Mouse (Mus musculus) stomach, postnatal 0 days (tissue): ENCODE results near the gene Cdc42ep1. TPM values are rescaled to one million over a fixed set of nuclear protein-coding genes. Genes with fewer than 3 reads are reported as not detected.

ENCODE experiments used
- ATAC-seq: fragments of 200-750 bp; cut with Nextera tagmentation; 2 replicates; pipeline ENCODE4 v1.8.0; 2017; ENCODE audit not compliant: low FRiP score, low TSS enrichment
- DNase-seq: peaks from one replicate; pipeline ENCODE4 v3.0.0-alpha.2; 2016; ENCODE audit warnings: low spot score
- H3K27ac ChIP-seq: fragments of 300-500 bp; sonication (generic); replicated peaks from 2 replicates; pipeline ENCODE4 v1.5.1; 2014; ENCODE audit warnings: mild to moderate bottlenecking, control low read depth
- H3K27me3 ChIP-seq: fragments of 300-500 bp; sonication (generic); 2 replicates; pipeline ENCODE4 v1.6.1; 2014; ENCODE audit warnings: low read length; ENCODE audit not compliant: control insufficient read depth, insufficient read depth
- H3K36me3 ChIP-seq: fragments of 300-500 bp; sonication (generic); 2 replicates; pipeline ENCODE4 v1.6.1; 2014; ENCODE audit warnings: low read length, mixed read lengths; ENCODE audit not compliant: control insufficient read depth, insufficient read depth
- H3K4me1 ChIP-seq: fragments of 300-500 bp; sonication (generic); replicated peaks from 2 replicates; pipeline ENCODE4 v1.6.1; 2014; ENCODE audit warnings: antibody characterized with exemption; ENCODE audit not compliant: control insufficient read depth, insufficient read depth
- H3K4me2 ChIP-seq: fragments of 300-500 bp; sonication (generic); replicated peaks from 2 replicates; pipeline ENCODE4 v1.6.1; 2014; ENCODE audit warnings: low read depth, mild to moderate bottlenecking, control low read depth, moderate library complexity
- H3K4me3 ChIP-seq: fragments of 300-500 bp; sonication (generic); 2 replicates; pipeline ENCODE4 v1.5.1; 2014; ENCODE audit warnings: low read depth, low read length, control low read depth
- H3K9ac ChIP-seq: fragments of 300-500 bp; sonication (generic); 2 replicates; pipeline ENCODE4 v1.6.1; 2014; ENCODE audit warnings: mild to moderate bottlenecking, low read length, control low read depth, mixed read lengths
- H3K9me3 ChIP-seq: fragments of 300-500 bp; sonication (generic); 2 replicates; pipeline ENCODE4 v1.6.1; 2016; ENCODE audit warnings: low read length; ENCODE audit not compliant: control insufficient read depth
- CTCF ChIP-seq: IDR thresholded peaks from 2 replicates; pipeline ENCODE4 v1.5.1; 2016; ENCODE audit warnings: antibody characterized with exemption, low read depth, mild to moderate bottlenecking, moderate library complexity
- EP300 ChIP-seq: optimal IDR thresholded peaks from 2 replicates; pipeline ENCODE3; 2016; ENCODE audit warnings: antibody characterized with exemption
- WGBS: fragments of 180-500 bp; shearing (Covaris S2); extraction: QIAGEN DNeasy Blood & Tissue Kit; methylation state at CpG from one replicate; pipeline ENCODE4 v1.1.7; 2014; 5-methylcytosine and 5-hydroxymethylcytosine counted together
- polyA plus RNA-seq: library from polyadenylated mRNA; unstranded; fragments of >200 nt; fragmentation: Nextera tagmentation; extraction: Ambion mirVana; gene quantifications from 2 replicates; pipeline ENCODE4 v1.2.1, GENCODE M21; 2015

The Cdc42ep1 gene
- polyA plus RNA-seq, 1 experiment from 2014 or later: 37.7 TPM

- WGBS: 68% methylated on average over 2 of the region's 2 CpGs
- peak; percentile 37 for DNase-seq
- no peak overlapping the region for H3K27ac ChIP-seq
- H3K9me3 ChIP-seq: no peaks in the 10 kb centered on the region
- H3K27me3 ChIP-seq: no peaks in the 10 kb centered on the region
- H3K4me2 ChIP-seq: no peak overlapping the region
- no peak overlapping the region for H3K4me3 ChIP-seq
- no peaks in the 10 kb centered on the region; the same call in 1 of the 2 replicates for H3K4me1 ChIP-seq
- TF ChIP-seq EP300 (no peak), CTCF (no peak)
- ATAC-seq: no peak
- no peak overlapping the region for H3K9ac ChIP-seq
- no peaks in the 10 kb centered on the region for H3K36me3 ChIP-seq
Observed at GRCm38 (mm10) chr15:78863154-78863553, 20.7 kb downstream of the Cdc42ep1 start.

DNA sequence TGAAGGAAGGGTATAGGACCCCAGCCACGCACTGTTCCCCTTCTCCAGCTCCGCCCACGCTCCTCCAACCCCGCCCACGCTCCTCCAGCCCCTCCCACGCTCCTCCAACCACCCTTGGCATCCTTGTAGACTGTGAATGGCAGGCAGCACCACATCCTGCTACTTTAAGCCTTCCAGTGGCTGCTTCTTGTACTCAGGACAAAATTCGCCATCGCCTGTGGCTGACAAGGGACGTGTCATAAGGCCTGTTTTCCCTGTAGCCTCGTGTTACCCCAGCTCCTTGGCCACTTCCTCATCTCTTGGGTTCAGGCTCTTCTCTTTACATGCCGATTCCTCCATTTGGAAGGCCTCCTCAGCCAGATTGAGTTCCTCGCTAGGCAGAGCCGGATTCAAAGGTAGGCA is 21.4 kb downstream of the Cdc42ep1 start:
- H3K4me3 ChIP-seq: no peak overlapping the region
- H3K27me3 ChIP-seq: no peaks in the 10 kb centered on the region
- ATAC-seq (no peak; the same call in 1 of the 2 replicates), DNase-seq (peak; percentile 49)
- H3K4me2 ChIP-seq: no peak overlapping the region
- H3K9ac ChIP-seq: no peak overlapping the region
- H3K36me3 ChIP-seq: no peaks in the 10 kb centered on the region
- H3K27ac ChIP-seq: no peak overlapping the region
- no peak for TF ChIP-seq EP300
- no peak for TF ChIP-seq CTCF
- H3K4me1 ChIP-seq: no peaks in the 10 kb centered on the region; the same call in 1 of the 2 replicates
- 73% methylated on average over 9 of the region's 13 CpGs for WGBS
- H3K9me3 ChIP-seq: no peaks in the 10 kb centered on the region

- H3K27ac ChIP-seq: peak overlapping the region; percentile 87
- 4% methylated on average over 9 of the region's 9 CpGs for WGBS
- H3K4me3 ChIP-seq: no peak overlapping the region
- no peaks in the 10 kb centered on the region for H3K9me3 ChIP-seq
- no peaks in the 10 kb centered on the region for H3K36me3 ChIP-seq
- TF ChIP-seq EP300 (no peak), CTCF (0 out of 2 replicates have a peak, but pooled peaks have one; percentile 8)
- ATAC-seq (peak; percentile 73), DNase-seq (peak; percentile 79)
- H3K9ac ChIP-seq: no peak overlapping the region
- peak overlapping the region; percentile 23 for H3K4me2 ChIP-seq
- H3K4me1 ChIP-seq: no peaks in the 10 kb centered on the region; the same call in 1 of the 2 replicates
- H3K27me3 ChIP-seq: no peaks in the 10 kb centered on the region
Observed at GRCm38 (mm10) chr15:78868398-78868797, 26.0 kb downstream of the Cdc42ep1 start.

DNA sequence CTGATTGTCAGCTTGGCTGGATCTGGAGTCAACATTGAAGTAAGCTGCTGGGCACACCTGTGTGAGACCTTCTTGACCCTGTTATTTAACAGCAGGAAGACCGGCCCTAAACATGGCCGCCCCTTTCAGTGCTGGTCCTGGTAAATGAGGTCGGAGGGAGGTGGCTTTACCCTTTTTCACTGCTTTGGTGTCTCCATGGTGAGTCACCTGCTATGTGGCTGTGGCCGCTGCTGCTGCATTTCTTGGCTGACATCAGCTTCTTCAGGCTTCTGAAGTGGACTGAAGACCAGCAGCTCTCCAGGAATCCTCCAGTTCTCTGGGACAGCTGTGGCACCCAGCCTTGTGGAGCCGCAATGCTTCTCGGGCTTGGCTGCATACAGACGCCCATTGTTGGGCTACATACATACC is 26.4 kb downstream of the Cdc42ep1 start:
- H3K4me1 ChIP-seq: no peaks in the 10 kb centered on the region; the same call in 1 of the 2 replicates
- H3K27me3 ChIP-seq: no peaks in the 10 kb centered on the region
- H3K9ac ChIP-seq: no peak overlapping the region
- peak overlapping the region; percentile 23 for H3K4me2 ChIP-seq
- TF ChIP-seq CTCF (no peak), EP300 (no peak)
- H3K27ac ChIP-seq: peak overlapping the region; percentile 87
- peak; percentile 66 for DNase-seq
- H3K9me3 ChIP-seq: no peaks in the 10 kb centered on the region
- peak; percentile 78 for ATAC-seq
- H3K36me3 ChIP-seq: no peaks in the 10 kb centered on the region
- no peak overlapping the region for H3K4me3 ChIP-seq
- WGBS: 22% methylated on average over 7 of the region's 7 CpGs

GRCm38 (mm10) chr15:78869775-78870174 is 27.4 kb downstream of the Cdc42ep1 start:
- 30% methylated on average over 6 of the region's 6 CpGs for WGBS
- peak; percentile 62 for DNase-seq
- no peaks in the 10 kb centered on the region; the same call in 1 of the 2 replicates for H3K4me1 ChIP-seq
- TF ChIP-seq CTCF (peak; percentile 82), EP300 (no peak)
- no peak overlapping the region for H3K4me2 ChIP-seq
- no peak overlapping the region for H3K4me3 ChIP-seq
- no peaks in the 10 kb centered on the region for H3K36me3 ChIP-seq
- no peak for ATAC-seq
- no peak overlapping the region for H3K27ac ChIP-seq
- no peak overlapping the region for H3K9ac ChIP-seq
- no peaks in the 10 kb centered on the region for H3K9me3 ChIP-seq
- H3K27me3 ChIP-seq: no peaks in the 10 kb centered on the region

DNA sequence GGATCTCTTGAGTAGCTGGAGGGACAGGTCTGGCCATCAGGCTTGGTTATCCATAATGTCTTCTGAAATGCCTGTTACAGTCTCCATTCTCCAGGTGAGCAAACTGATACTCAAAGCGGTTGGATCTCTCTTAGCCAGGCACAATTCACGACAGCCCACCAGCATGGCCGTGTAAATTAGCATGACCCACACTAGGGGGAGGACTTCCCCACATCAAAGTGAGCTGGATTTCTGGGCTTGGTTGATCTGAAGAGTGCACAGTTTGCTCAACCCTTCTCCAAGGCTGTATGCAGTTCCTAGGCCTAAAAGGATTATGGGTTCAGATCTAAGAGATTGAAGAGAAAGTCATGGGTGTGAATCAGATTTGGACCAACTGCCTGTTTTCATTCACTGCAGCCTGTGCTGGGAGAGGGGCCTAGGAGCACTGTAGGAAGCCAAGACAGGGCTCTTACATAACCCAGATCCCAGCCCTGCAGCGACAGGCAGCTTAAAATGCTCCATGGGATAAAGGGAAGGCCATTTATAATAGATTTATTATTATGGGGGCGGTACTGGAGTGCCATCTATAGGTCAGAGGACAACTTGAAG is 29.7 kb downstream of the Cdc42ep1 start:
- WGBS: 36% methylated on average over 5 of the region's 5 CpGs
- no peaks in the 10 kb centered on the region for H3K36me3 ChIP-seq
- TF ChIP-seq CTCF: peak; percentile 56
- no peak for TF ChIP-seq EP300
- ATAC-seq: no peak
- no peak overlapping the region for H3K4me3 ChIP-seq
- no peak overlapping the region for H3K4me2 ChIP-seq
- no peak overlapping the region for H3K9ac ChIP-seq
- DNase-seq: no peak
- no peaks in the 10 kb centered on the region for H3K27me3 ChIP-seq
- H3K9me3 ChIP-seq: no peaks in the 10 kb centered on the region
- H3K4me1 ChIP-seq: no peaks in the 10 kb centered on the region; the same call in none of the 2 replicates
- 0 out of 2 replicates have a peak overlapping the region, but pooled peaks have one; percentile 4 for H3K27ac ChIP-seq
